ENCODE assay signal across 9 mouse cellular contexts in the genomic region with DNA sequence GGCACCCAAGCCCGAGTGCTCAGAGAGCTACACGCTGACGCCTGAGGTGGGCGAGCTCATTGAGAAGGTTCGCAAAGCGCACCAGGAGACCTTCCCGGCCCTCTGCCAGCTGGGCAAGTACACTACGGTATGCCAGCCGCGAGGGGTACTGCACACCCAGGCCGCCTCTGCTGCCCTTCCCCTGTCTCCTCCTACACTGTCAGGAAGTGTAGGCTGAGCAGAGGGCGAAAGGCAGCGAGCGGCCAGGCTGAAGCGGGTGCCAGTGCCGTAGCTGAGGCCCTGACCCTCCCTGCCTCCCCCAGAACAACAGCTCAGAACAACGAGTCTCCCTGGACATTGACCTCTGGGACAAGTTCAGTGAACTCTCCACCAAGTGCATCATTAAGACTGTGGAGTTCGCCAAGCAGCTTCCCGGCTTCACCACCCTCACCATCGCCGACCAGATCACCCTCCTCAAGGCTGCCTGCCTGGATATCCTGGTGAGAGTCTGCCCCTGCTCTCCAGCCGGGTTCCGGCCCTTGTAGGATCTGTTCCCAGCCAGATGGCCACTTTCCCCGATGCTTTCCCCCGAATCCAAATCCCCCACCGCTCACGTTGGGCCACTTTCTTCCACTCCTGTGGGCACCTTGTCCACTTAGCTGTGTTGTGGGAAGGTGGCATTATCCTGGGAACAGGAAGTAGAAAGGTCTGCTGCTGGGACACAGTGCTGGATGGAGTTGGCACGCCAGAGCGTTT. TPM values are rescaled to one million over a fixed set of nuclear protein-coding genes. Genes with fewer than 3 reads are reported as not detected.
DNase-seq lines count a peak whose midpoint lies in the region; TF ChIP-seq lines count a peak whose summit lies in the region.
"Had no signal": no experiment of that assay in that cellular context is flagged by ENCODE, and none has a peak within 500 bp of the region (broad histone marks: within the 10 kb centered on the region; RNA-seq: fewer than 3 reads in every experiment).

No protein-coding gene starts in this region.

- peak; percentile 25 for DNase-seq in embryo, embryonic 10 days (ENCODE audit: low spot score)
- DNase-seq in embryo, embryonic 10.5 days (ENCODE audit: low spot score), result no peak
- peak; percentile 47 for DNase-seq in right cerebral cortex, postnatal 4 days
- DNase-seq in right cerebral cortex, postnatal 25 days, result no peak
- DNase-seq in kidney, postnatal 10 days, result peak; percentile 65
- DNase-seq in thymus, postnatal 25 days, result no peak
- DNase-seq in left cerebral cortex, postnatal 36 days (ENCODE audit: low spot score in 2 of 2), result no peak

- peak overlapping the region; percentile 32 for H3K4me3 ChIP-seq in testis, adult 2 months (ENCODE audit: control insufficient read depth, low read depth, low read length)

- H3K36me3 ChIP-seq in testis, adult 2 months (ENCODE audit: control insufficient read depth, insufficient read depth, low read length), result no peaks in the 10 kb centered on the region

- intact Hi-C loops in left cerebral cortex, postnatal 36 days (cut with DNase I), result no loop called here

- no peak for TF ChIP-seq POLR2A in testis, adult 2 months (IDR thresholded peaks at IDR 0.05; ENCODE audit: control insufficient read depth, low read depth, low read length)

- peaks cover 25% of the 10 kb centered on the region for H3K4me1 ChIP-seq in testis, adult 2 months (ENCODE audit: control insufficient read depth, insufficient read depth, low read length)

- TF ChIP-seq CTCF in testis, adult 2 months (IDR thresholded peaks at IDR 0.05; ENCODE audit: control insufficient read depth, insufficient read depth, insufficient replicate concordance, low read depth, low read length), result no peak

- H3K27ac ChIP-seq in testis, adult 2 months (ENCODE audit: control insufficient read depth, insufficient read depth, low read depth, low read length), result no peak overlapping the region

- H3K27me3 ChIP-seq in testis, adult 2 months (ENCODE audit: control insufficient read depth, insufficient read depth, low read length), result no peaks in the 10 kb centered on the region

RNA-seq across cellular contexts. Expression of gene Gjd3, which starts 12.5 kb away (rescaled TPM):
- polyA plus RNA-seq in testis, adult 2 months (2012; rRNA removed), result 13.6 and 23.8 TPM in 2 replicates
- 1 to 10 TPM; 2.0 TPM for total RNA-seq in left cerebral cortex, postnatal 36 days (2021)
- polyA plus RNA-seq: C2C12 had no signal

RNA-seq across cellular contexts. Expression of gene Rara, which starts 42.7 kb away (rescaled TPM):
- polyA plus RNA-seq in testis, adult 2 months (2012; rRNA removed), result 18.7 and 20.1 TPM in 2 replicates
- total RNA-seq in left cerebral cortex, postnatal 36 days (2021), result 10 to 100 TPM; 10.5 to 11.6 TPM

RNA-seq across cellular contexts. Expression of gene Top2a, which starts 53.6 kb away (rescaled TPM):
- 19.4 and 20.4 TPM in 2 replicates for polyA plus RNA-seq in testis, adult 2 months (2012; rRNA removed)
- 1 to 10 TPM in 1 of 2 experiments, under 1 TPM in 1; 0.66 to 1.8 TPM for total RNA-seq in left cerebral cortex, postnatal 36 days (2021)

Comparison
In these comparisons a context has a peak if more than half of its experiments do, and no peak if none do; other contexts are left out.
1. DNase-seq: peak in embryo, embryonic 10 days (single experiment), right cerebral cortex, postnatal 4 days (single experiment) and kidney, postnatal 10 days (single experiment); none in embryo, embryonic 10.5 days (single experiment), right cerebral cortex, postnatal 25 days (single experiment), thymus, postnatal 25 days (single experiment) and left cerebral cortex, postnatal 36 days (0 of 2).